Mouse (Mus musculus): ENCODE measurements around the gene Gucy2c. TPM values are rescaled to one million over a fixed set of nuclear protein-coding genes. Genes with fewer than 3 reads are reported as not detected.

Gucy2c gene
- polyA plus RNA-seq, 1 experiment from 2014 or later = 0.10 TPM

DNA sequence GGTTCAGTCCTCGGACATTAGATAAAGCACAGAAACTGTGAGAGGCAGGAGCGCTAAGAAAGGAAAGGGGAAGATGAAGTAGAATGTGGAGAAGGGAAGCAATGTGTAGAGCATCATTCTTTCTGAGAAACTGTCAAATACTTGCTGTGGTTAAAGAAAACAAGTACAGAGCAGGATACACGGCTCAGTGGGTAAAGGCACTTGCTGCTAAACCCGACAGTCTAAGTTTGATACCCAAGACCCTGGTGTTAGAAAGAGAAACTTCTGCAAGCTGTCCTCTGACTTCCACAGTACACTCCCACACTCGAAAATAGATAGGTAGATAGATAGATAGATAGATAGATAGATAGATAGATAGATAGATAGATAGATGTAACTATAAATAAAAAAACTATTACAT, 128.2 kb downstream of the Gucy2c start:
- Histone ChIP-seq H3K4me3 (no peak overlapping the region), H3K36me3 (no peaks in the 10 kb centered on the region), H3K9ac (no peak overlapping the region), H3K4me1 (no peaks in the 10 kb centered on the region), H3K27me3 (no peaks in the 10 kb centered on the region), H3K27ac (no peak overlapping the region), H3K9me3 (replicated peaks) (no peaks in the 10 kb centered on the region), H3K4me2 (replicated peaks) (no peak overlapping the region)
- ATAC-seq (ENCODE audit: low FRiP score) = no peak
- WGBS = 55% methylated on average over 5 of the region's 5 CpGs

DNA sequence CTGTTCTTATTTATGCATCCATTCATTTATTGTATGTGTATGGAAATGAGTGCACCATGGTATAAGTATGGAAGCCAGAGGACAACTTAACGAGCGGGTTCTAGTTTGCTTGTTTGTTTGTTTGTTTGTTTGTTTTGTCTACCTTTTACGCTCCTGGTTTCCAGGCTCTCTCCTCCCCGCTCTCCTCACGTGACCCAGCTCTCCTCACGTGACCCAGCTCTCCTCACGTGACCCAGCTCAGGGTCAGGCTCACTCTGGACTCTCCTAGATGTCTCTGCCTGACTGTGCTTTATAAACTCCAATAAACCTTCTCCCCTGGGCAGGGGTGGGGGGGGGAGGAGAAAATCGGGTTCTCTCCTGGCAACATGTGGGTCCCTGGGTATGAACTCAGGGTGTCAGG, 130.9 kb downstream of the Gucy2c start:
- H3K27me3 ChIP-seq = no peaks in the 10 kb centered on the region
- H3K4me1 ChIP-seq = no peaks in the 10 kb centered on the region; the same call in 1 of the 2 replicates
- H3K36me3 ChIP-seq = no peaks in the 10 kb centered on the region
- WGBS = 92% methylated on average over 8 of the region's 8 CpGs
- no peak overlapping the region for H3K4me3 ChIP-seq
- H3K4me2 ChIP-seq (replicated peaks) = no peak overlapping the region
- ATAC-seq (ENCODE audit: low FRiP score) = no peak
- no peaks in the 10 kb centered on the region for H3K9me3 ChIP-seq (replicated peaks)
- no peak overlapping the region for H3K27ac ChIP-seq
- no peak overlapping the region for H3K9ac ChIP-seq

GRCm38 (mm10) chr6:136647455-136647861, 134.1 kb downstream of the Gucy2c start:
- Histone ChIP-seq H3K27me3 (no peaks in the 10 kb centered on the region), H3K4me2 (replicated peaks) (no peak overlapping the region), H3K4me3 (no peak overlapping the region), H3K36me3 (no peaks in the 10 kb centered on the region), H3K4me1 (no peaks in the 10 kb centered on the region; the same call in 1 of the 2 replicates), H3K9ac (no peak overlapping the region), H3K9me3 (replicated peaks) (0 out of 2 replicates have a peak, but pooled peaks cover 5% of the 10 kb centered on the region), H3K27ac (no peak overlapping the region)
- 72% methylated on average over 10 of the region's 10 CpGs for WGBS
- no peak for ATAC-seq (ENCODE audit: low FRiP score)

Small RNA genes lying within 50 kb of the gene (microRNA-seq; reads per million reads assigned to microRNA genes)
- gene Gm44364 = not detected

Other genes starting within 250 kb of the Gucy2c start
- gene Plbd1, start 119.8 kb downstream of the Gucy2c start, polyA plus RNA-seq (2016; fragmentation: Nextera tagmentation; extraction: Ambion mirVana) = 2.3 and 2.6 TPM in 2 replicates
- gene Hist4h4, start 22.6 kb upstream of the Gucy2c start, polyA plus RNA-seq (2016; fragmentation: Nextera tagmentation; extraction: Ambion mirVana) = 0.51 and 0.72 TPM in 2 replicates
- gene H2afj, start 26.5 kb upstream of the Gucy2c start, polyA plus RNA-seq (2016; fragmentation: Nextera tagmentation; extraction: Ambion mirVana) = 115 and 121 TPM in 2 replicates
- 1.3 and 2.5 TPM in 2 replicates for gene BC049715, start 45.9 kb upstream of the Gucy2c start, polyA plus RNA-seq (2016; fragmentation: Nextera tagmentation; extraction: Ambion mirVana)
- gene Wbp11, start 46.5 kb upstream of the Gucy2c start, polyA plus RNA-seq (2016; fragmentation: Nextera tagmentation; extraction: Ambion mirVana) = 112 and 123 TPM in 2 replicates
- gene Smco3, start 53.7 kb upstream of the Gucy2c start, polyA plus RNA-seq (2016; fragmentation: Nextera tagmentation; extraction: Ambion mirVana) = 0.49 and 1.1 TPM in 2 replicates
- 0.47 and 0.75 TPM in 2 replicates for gene Art4, start 76.0 kb upstream of the Gucy2c start, polyA plus RNA-seq (2016; fragmentation: Nextera tagmentation; extraction: Ambion mirVana)
- gene Mgp, start 94.1 kb upstream of the Gucy2c start, polyA plus RNA-seq (2016; fragmentation: Nextera tagmentation; extraction: Ambion mirVana) = 16.6 and 35.9 TPM in 2 replicates
- not detected in 2 replicates for gene Erp27, start 140.4 kb upstream of the Gucy2c start, polyA plus RNA-seq (2016; fragmentation: Nextera tagmentation; extraction: Ambion mirVana)
- gene Pde6h, start 142.1 kb upstream of the Gucy2c start, polyA plus RNA-seq (2016; fragmentation: Nextera tagmentation; extraction: Ambion mirVana) = not detected in 2 replicates
- gene Arhgdib, start 160.1 kb upstream of the Gucy2c start, polyA plus RNA-seq (2016; fragmentation: Nextera tagmentation; extraction: Ambion mirVana) = 27.7 and 29.0 TPM in 2 replicates